Mouse (Mus musculus) ES-E14 (cell line): ENCODE results near the gene Arhgap21. TPM values are rescaled to one million over a fixed set of nuclear protein-coding genes. Genes with fewer than 3 reads are reported as not detected.

Source experiments
- DNase-seq: peaks from one replicate; pipeline ENCODE4 v3.0.0-alpha.2; 2013; ENCODE audit warnings: low read depth, low spot score
- H3K27ac ChIP-seq: 2 replicates; pipeline ENCODE4 v1.5.1; 2012; ENCODE audit warnings: low read depth, mild to moderate bottlenecking, low read length, moderate library complexity, mixed read lengths; ENCODE audit not compliant: poor library complexity, insufficient read depth, severe bottlenecking
- H3K36me3 ChIP-seq: 2 replicates; pipeline ENCODE4 v1.6.1; 2012; ENCODE audit warnings: mild to moderate bottlenecking, low read length, moderate library complexity, mixed read lengths; ENCODE audit not compliant: control insufficient read depth, poor library complexity, insufficient read depth, severe bottlenecking
- H3K4me1 ChIP-seq, 2 experiments: fragments of 150-350 bp in 1 of 2; sonication (generic) in 1 of 2; 2 replicates each; pipeline ENCODE4 v1.6.1; 2012; ENCODE audit warnings: low read length in 2 of 2, mild to moderate bottlenecking in 1 of 2, mixed read lengths in 1 of 2; ENCODE audit not compliant: control insufficient read depth in 2 of 2, insufficient read depth in 2 of 2, poor library complexity in 1 of 2
- H3K4me3 ChIP-seq, 2 experiments: fragments of 150-350 bp in 1 of 2; sonication (generic) in 1 of 2; 2 replicates each; pipeline ENCODE4 v1.5.1; 2012; ENCODE audit warnings: low read length in 2 of 2, low read depth in 1 of 2, mild to moderate bottlenecking in 1 of 2, mixed read lengths in 1 of 2; ENCODE audit not compliant: insufficient read depth in 1 of 2, poor library complexity in 1 of 2, severe bottlenecking in 1 of 2
- H3K9ac ChIP-seq: 2 replicates; pipeline ENCODE4 v1.6.1; 2012; ENCODE audit warnings: low read depth, mild to moderate bottlenecking, low read length, mixed read lengths; ENCODE audit not compliant: poor library complexity, insufficient read depth, severe bottlenecking
- H3K9me3 ChIP-seq: fragments of 150-350 bp; sonication (generic); 2 replicates; pipeline ENCODE4 v1.6.1; 2012; ENCODE audit warnings: low read depth, mild to moderate bottlenecking, low read length; ENCODE audit not compliant: control insufficient read depth, insufficient read depth
- CHD2 ChIP-seq: IDR thresholded peaks from 2 replicates; pipeline ENCODE4 v1.6.1; 2014; ENCODE audit warnings: mild to moderate bottlenecking, low read depth, low read length, inconsistent platforms
- HCFC1 ChIP-seq: IDR thresholded peaks from 2 replicates; pipeline ENCODE4 v1.6.1; 2012; ENCODE audit warnings: low read length, inconsistent platforms, borderline replicate concordance; ENCODE audit not compliant: insufficient read depth
- MAFK ChIP-seq: IDR thresholded peaks from 2 replicates; pipeline ENCODE4 v1.6.1; 2014; ENCODE audit warnings: mild to moderate bottlenecking, low read depth, low read length, inconsistent platforms; ENCODE audit not compliant: insufficient read depth
- ZC3H11A ChIP-seq: IDR thresholded peaks from 2 replicates; pipeline ENCODE4 v1.6.1; 2012; ENCODE audit warnings: low read depth, mild to moderate bottlenecking, inconsistent platforms, low read length, borderline replicate concordance
- ZNF384 ChIP-seq: IDR thresholded peaks from 2 replicates; pipeline ENCODE4 v1.6.1; 2012; ENCODE audit warnings: low read depth, low read length, inconsistent platforms
- in situ Hi-C, 2 experiments: fragments of 600-800 bp; cut with MboI; formaldehyde crosslinking; loops; one replicate each; pipeline ENCODE4 v1.15.1; 2025; ENCODE audit warnings: low sequenced_read_pairs in 2 of 2, inconsistent platforms in 1 of 2; ENCODE audit not compliant: unreplicated experiment in 2 of 2
- total RNA-seq: library from RNA; depleted of rRNA; stranded (reverse); fragments of 300-350 nt; gene quantifications from 2 replicates; pipeline ENCODE4 v1.2.3, GENCODE M21; 2012

The Arhgap21 gene
- total RNA-seq, 1 experiment, result 35.6 TPM

- Histone ChIP-seq H3K9ac (no peak overlapping the region), H3K36me3 (peaks cover 17% of the 10 kb centered on the region), H3K27ac (no peak overlapping the region), H3K9me3 (no peaks in the 10 kb centered on the region), H3K4me1 (no peaks in the 10 kb centered on the region), H3K4me3 (no peak overlapping the region)
- in situ Hi-C loops, result loop anchor here in 1 of 2 experiments (25.0 kb wide), 1 partner anchor 1038 kb away; no protein-coding TSS in a partner anchor
- no peak for TF ChIP-seq ZC3H11A
- TF ChIP-seq MAFK, result no peak
- DNase-seq, result no peak
Observed at GRCm38 (mm10) chr2:20874621-20875020, 94.1 kb downstream of the Arhgap21 start.

DNA sequence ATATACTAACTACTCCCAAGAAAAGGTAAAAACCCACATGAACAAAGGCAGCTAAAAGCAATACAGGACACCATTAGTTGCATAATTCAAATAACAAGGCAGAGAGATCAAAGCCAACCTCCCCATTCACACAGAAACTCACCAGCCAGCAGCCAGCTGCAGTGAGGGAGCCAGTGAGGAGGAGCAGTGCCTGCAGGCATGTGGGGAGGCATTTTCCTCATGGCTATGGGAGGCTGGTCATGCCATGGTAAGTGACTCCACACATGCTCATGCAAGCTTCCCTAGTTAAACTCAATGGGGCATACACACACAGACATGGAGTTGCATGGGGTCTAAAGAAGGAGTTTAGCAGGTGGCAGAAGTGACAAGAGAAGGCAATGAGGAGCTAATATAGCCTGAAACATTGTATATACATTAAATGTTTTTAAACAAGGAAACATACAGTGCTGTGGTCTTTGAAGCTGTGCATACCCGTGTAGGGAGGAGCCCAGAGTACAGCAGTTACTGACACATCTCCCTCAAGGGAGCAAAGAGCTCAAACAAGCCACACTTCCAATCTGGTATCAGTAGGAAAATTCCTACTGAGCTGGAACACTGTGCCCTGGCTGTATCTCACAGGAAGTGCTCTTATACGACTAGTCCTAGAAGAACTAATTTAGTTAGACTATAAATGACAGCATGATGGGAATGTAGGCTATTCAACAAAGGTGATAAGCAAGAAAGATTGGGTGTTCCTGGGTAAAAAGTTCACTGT lies 99.3 kb downstream of the Arhgap21 start:
- H3K9me3 ChIP-seq, result no peaks in the 10 kb centered on the region
- H3K36me3 ChIP-seq, result peaks cover 15% of the 10 kb centered on the region
- DNase-seq, result no peak
- no peaks in the 10 kb centered on the region for H3K4me1 ChIP-seq
- H3K27ac ChIP-seq, result no peak overlapping the region
- no peak overlapping the region for H3K4me3 ChIP-seq
- in situ Hi-C loops, result no loop called here
- TF ChIP-seq ZNF384 (no peak), ZC3H11A (no peak), HCFC1 (no peak), MAFK (no peak), CHD2 (no peak)
- no peak overlapping the region for H3K9ac ChIP-seq

DNA sequence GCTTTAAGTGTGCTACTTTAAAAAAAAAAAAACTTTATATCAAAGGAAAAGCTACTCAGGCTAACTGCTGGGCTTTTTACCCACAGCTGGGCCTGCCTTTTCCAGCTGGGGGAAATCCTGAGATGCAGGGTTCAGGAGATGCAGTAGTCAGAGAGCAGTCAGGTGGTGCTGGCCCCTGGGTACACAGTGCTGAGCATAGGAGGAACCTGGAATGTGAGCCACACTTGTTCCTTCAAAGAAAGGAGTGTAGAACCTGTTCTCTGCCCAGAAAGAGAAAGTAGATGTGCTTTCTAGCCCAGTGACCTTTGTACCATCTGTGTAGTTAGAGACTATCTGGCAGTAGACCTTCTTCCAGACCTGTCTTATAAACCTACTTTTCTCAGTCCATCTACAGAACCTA lies 100.6 kb downstream of the Arhgap21 start:
- no peak for TF ChIP-seq ZC3H11A
- Histone ChIP-seq H3K9me3 (no peaks in the 10 kb centered on the region), H3K4me1 (no peaks in the 10 kb centered on the region), H3K36me3 (peaks cover 12% of the 10 kb centered on the region), H3K4me3 (no peak overlapping the region), H3K27ac (no peak overlapping the region), H3K9ac (no peak overlapping the region)
- no peak for DNase-seq
- in situ Hi-C loops, result no loop called here

DNA sequence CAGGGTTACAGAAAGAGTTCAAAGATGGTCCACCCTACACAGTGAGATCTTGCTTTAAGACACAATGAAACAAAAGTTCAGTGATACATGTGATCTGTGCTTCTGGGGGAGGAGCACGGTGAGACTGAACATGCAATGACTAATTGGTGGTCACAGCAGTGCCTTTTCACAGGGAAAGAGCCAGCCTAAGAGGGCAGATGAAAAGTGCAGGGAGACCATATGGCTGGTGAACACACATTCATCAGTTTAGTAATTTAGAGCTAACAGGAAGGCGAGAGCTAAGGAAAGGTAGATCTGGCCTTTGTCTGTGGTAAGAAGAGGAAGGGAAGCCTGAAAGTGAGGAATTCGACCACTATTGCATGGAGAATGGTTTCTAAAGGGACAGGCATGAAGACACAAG lies 102.9 kb downstream of the Arhgap21 start:
- H3K9ac ChIP-seq, result no peak overlapping the region
- in situ Hi-C loops, result no loop called here
- no peak overlapping the region for H3K27ac ChIP-seq
- no peaks in the 10 kb centered on the region for H3K9me3 ChIP-seq
- H3K4me3 ChIP-seq, result no peak overlapping the region
- peaks cover 15% of the 10 kb centered on the region for H3K36me3 ChIP-seq
- TF ChIP-seq ZC3H11A, result no peak
- no peak for TF ChIP-seq CHD2
- TF ChIP-seq ZNF384, result no peak
- TF ChIP-seq MAFK, result no peak
- TF ChIP-seq HCFC1, result no peak
- H3K4me1 ChIP-seq, result 0 out of 4 replicates have a peak, but pooled peaks cover 0 to under 1% of the 10 kb centered on the region in 2 experiments
- no peak for DNase-seq

DNA sequence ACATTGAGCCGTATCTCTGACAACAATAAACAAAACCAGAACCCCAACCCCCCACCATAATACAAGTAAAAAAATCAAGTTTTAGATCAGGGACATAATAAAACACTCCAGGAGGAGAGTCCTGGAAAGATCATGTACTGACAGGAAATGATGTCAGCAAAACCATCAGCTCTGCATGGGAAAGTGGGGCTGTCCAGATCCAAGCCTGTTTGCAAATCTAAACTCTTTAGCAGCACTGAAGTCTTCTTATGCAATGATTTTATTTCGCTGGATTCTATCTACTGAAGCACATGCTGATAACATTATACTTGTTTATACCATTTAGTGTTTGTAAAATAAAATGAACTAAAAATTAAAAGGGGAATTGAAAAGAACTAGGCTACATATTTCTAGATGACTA lies 104.1 kb downstream of the Arhgap21 start:
- in situ Hi-C loops, result no loop called here
- no peak overlapping the region for H3K9ac ChIP-seq
- H3K27ac ChIP-seq, result no peak overlapping the region
- H3K9me3 ChIP-seq, result no peaks in the 10 kb centered on the region
- TF ChIP-seq CHD2 (no peak), ZC3H11A (no peak), HCFC1 (no peak), ZNF384 (no peak), MAFK (no peak)
- no peak for DNase-seq
- no peak overlapping the region for H3K4me3 ChIP-seq
- peaks cover 21% of the 10 kb centered on the region for H3K36me3 ChIP-seq
- H3K4me1 ChIP-seq, result peaks cover 0 to 3% of the 10 kb centered on the region in 2 experiments; a peak in 1 of 4 replicates
